19 mouse cellular contexts compared by ENCODE assay signal in genomic region chr1:134699390-134699789, GRCm38 (mm10). TPM values are rescaled to one million over a fixed set of nuclear protein-coding genes. Genes with fewer than 3 reads are reported as not detected.
DNase-seq lines count a peak whose midpoint lies in the region; ATAC-seq lines count a peak whose summit lies in the region.
"Had no signal": no experiment of that assay in that cellular context is flagged by ENCODE, and none has a peak within 500 bp of the region (broad histone marks: within the 10 kb centered on the region; RNA-seq: fewer than 3 reads in every experiment).

No protein-coding gene starts in this region.

- peaks cover 5% of the 10 kb centered on the region; the same call in 1 of the 2 replicates for H3K27me3 ChIP-seq in hindbrain, embryonic 13.5 days

- H3K36me3 ChIP-seq in hindbrain, embryonic 13.5 days, result no peaks in the 10 kb centered on the region
- H3K36me3 ChIP-seq: heart, embryonic 10.5 days; limb, embryonic 15.5 days; neural tube, embryonic 13.5 days had no signal

- intact Hi-C loops in left cerebral cortex, postnatal 4 days (cut with DNase I), result no loop called here

- no peak overlapping the region for H3K4me2 ChIP-seq in hindbrain, embryonic 13.5 days
- H3K4me2 ChIP-seq: limb, embryonic 15.5 days; neural tube, embryonic 13.5 days had no signal

- WGBS in hindbrain, embryonic 13.5 days, result 54% methylated on average over 9 of the region's 9 CpGs

- H3K27ac ChIP-seq in hindbrain, embryonic 13.5 days, result no peak overlapping the region
- H3K27ac ChIP-seq: heart, embryonic 10.5 days; limb, embryonic 15.5 days; neural tube, embryonic 13.5 days had no signal

- peak; percentile 79 for DNase-seq in left cerebral cortex, postnatal 4 days
- no peak for DNase-seq in left cerebral cortex, adult 8-10 months (ENCODE audit: low spot score in 2 of 2)
- peak; percentile 84 for DNase-seq in cerebellum, adult 11 months
- peak; percentile 93 for DNase-seq in cerebellum, adult 9-10 months
- DNase-seq in kidney, adult 18-20 months, result no peak
- DNase-seq in thymus, adult 18-20 months, result no peak
- DNase-seq: heart, postnatal 36 days; kidney, postnatal 10 days; layer of hippocampus, adult 9-11 months; lung, postnatal 10 days; right cerebral cortex, postnatal 14 days; thymus, postnatal 36 days had no signal

- H3K4me1 ChIP-seq in hindbrain, embryonic 13.5 days (replicated peaks), result peaks cover 30% of the 10 kb centered on the region

- no peak overlapping the region for H3K4me3 ChIP-seq in hindbrain, embryonic 13.5 days
- H3K4me3 ChIP-seq: erythroblast, embryonic 14.5 days; heart, embryonic 10.5 days; limb, embryonic 15.5 days; neural tube, embryonic 13.5 days had no signal

- no peak for ATAC-seq in hindbrain, embryonic 13.5 days (ENCODE audit: low FRiP score)
- ATAC-seq: intestine, postnatal 0 days had no signal

- H3K9ac ChIP-seq in hindbrain, embryonic 13.5 days, result peak overlapping the region; percentile 19; the same call in 1 of the 2 replicates
- H3K9ac ChIP-seq: limb, embryonic 15.5 days; neural tube, embryonic 13.5 days had no signal

- H3K9me3 ChIP-seq in hindbrain, embryonic 13.5 days, result no peaks in the 10 kb centered on the region
- H3K9me3 ChIP-seq: heart, embryonic 10.5 days; limb, embryonic 15.5 days; neural tube, embryonic 13.5 days had no signal

RNA-seq across cellular contexts. Expression of gene Syt2, which starts 52.9 kb away (rescaled TPM):
- 1 to 10 TPM; 2.2 to 3.9 TPM for total RNA-seq in left cerebral cortex, postnatal 4 days (2021)
- total RNA-seq in left cerebral cortex, adult 8-10 months (2022), result 10 to 100 TPM; 60.7 to 89.7 (median 76.4) TPM
- 3.8 and 8.2 TPM in 2 replicates for polyA plus RNA-seq in hindbrain, embryonic 13.5 days (2015; fragmentation: Nextera tagmentation; extraction: Ambion mirVana)
- total RNA-seq: heart, postnatal 36 days; megakaryocyte, adult 5-6 weeks had no signal

Comparison
In these comparisons a context has a peak if more than half of its experiments do, and no peak if none do; other contexts are left out.
1. DNase-seq: peak in left cerebral cortex, postnatal 4 days (single experiment), cerebellum, adult 11 months (single experiment) and cerebellum, adult 9-10 months (single experiment); none in left cerebral cortex, adult 8-10 months (0 of 2), kidney, adult 18-20 months (single experiment) and thymus, adult 18-20 months (0 of 2).
2. RNA of gene Syt2, which starts 52.9 kb away (total RNA-seq): 60.7 to 89.7 TPM in left cerebral cortex, adult 8-10 months; 2.2 to 3.9 TPM in left cerebral cortex, postnatal 4 days; every median in the first group is over 10 times any median in the second.